Mouse (Mus musculus): ENCODE results near the gene Prdm11.

- TF ChIP-seq CTCF (IDR thresholded peaks at IDR 0.05; ENCODE audit: control insufficient read depth, insufficient read depth, insufficient replicate concordance, low read depth, low read length): no peak
- TF ChIP-seq POLR2A (IDR thresholded peaks at IDR 0.05; ENCODE audit: control insufficient read depth, low read depth, low read length): no peak
These were observed 74.4 kb downstream of the Prdm11 start for GRCm38 (mm10) chr2:92971536-92971935.

All from testis, adult 2 months (tissue).